Mouse (Mus musculus) heart, embryonic 12.5 days (tissue): ENCODE results near the gene Lrp8. TPM values are rescaled to one million over a fixed set of nuclear protein-coding genes. Genes with fewer than 3 reads are reported as not detected.

Source experiments
- ATAC-seq: fragments of 200-750 bp; cut with Nextera tagmentation; 2 replicates; pipeline ENCODE4 v1.8.0; 2017; ENCODE audit warnings: moderate TSS enrichment, moderate library complexity; ENCODE audit not compliant: insufficient number of reproducible peaks, low FRiP score
- H3K27ac ChIP-seq: fragments of 300-500 bp; sonication (generic); 2 replicates; pipeline ENCODE4 v1.5.1; 2016; ENCODE audit warnings: mild to moderate bottlenecking, moderate library complexity; ENCODE audit not compliant: poor library complexity, severe bottlenecking
- H3K27me3 ChIP-seq: fragments of 300-500 bp; sonication (generic); replicated peaks from 2 replicates; pipeline ENCODE4 v1.6.1; 2016; ENCODE audit warnings: mild to moderate bottlenecking, moderate library complexity
- H3K36me3 ChIP-seq: fragments of 300-500 bp; sonication (generic); 2 replicates; pipeline ENCODE4 v1.6.1; 2016; ENCODE audit warnings: mild to moderate bottlenecking, moderate library complexity
- H3K4me1 ChIP-seq: fragments of 300-500 bp; sonication (generic); replicated peaks from 2 replicates; pipeline ENCODE4 v1.6.1; 2016; ENCODE audit warnings: mild to moderate bottlenecking
- H3K4me2 ChIP-seq: fragments of 300-500 bp; sonication (generic); 2 replicates; pipeline ENCODE4 v1.6.1; 2016; ENCODE audit warnings: mild to moderate bottlenecking, moderate library complexity
- H3K4me3 ChIP-seq: fragments of 300-500 bp; sonication (generic); 2 replicates; pipeline ENCODE4 v1.5.1; 2016; ENCODE audit warnings: mild to moderate bottlenecking
- H3K9ac ChIP-seq: fragments of 300-500 bp; sonication (generic); 2 replicates; pipeline ENCODE4 v1.6.1; 2016; ENCODE audit warnings: mild to moderate bottlenecking, moderate library complexity
- H3K9me3 ChIP-seq: fragments of 300-500 bp; sonication (generic); replicated peaks from 2 replicates; pipeline ENCODE4 v1.6.1; 2016; ENCODE audit warnings: mild to moderate bottlenecking, moderate library complexity
- WGBS: fragments of 180-500 bp; shearing (Covaris S2); methylation state at CpG from one replicate; pipeline ENCODE4 v1.1.7; 2016; 5-methylcytosine and 5-hydroxymethylcytosine counted together
- polyA plus RNA-seq: library from polyadenylated mRNA; unstranded; fragments of >200 nt; fragmentation: Nextera tagmentation; extraction: Ambion mirVana; gene quantifications from 2 replicates; pipeline ENCODE4 v1.2.1, GENCODE M21; 2016

Lrp8 gene
- polyA plus RNA-seq, 1 experiment from 2014 or later = 1.9 TPM

DNA sequence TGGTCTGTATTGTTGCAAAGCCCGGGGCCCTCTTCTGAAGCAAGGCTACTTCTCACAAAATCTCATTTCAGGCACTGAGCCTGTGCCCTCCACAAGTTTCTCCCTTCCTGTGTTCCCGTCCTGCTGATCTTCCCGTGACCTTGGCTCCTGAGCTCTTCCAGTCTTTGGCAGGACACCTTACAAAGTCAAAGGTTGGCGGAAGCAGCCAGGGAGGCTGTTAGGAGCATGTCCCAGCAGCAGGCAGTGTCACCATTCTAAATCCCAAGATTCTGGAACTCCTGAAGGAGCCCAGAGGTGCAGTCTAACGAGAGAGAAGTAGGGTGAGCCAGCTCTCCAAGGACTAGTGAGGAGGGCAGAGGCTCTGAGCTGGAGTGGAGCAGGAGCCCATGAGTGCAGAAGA, 46.5 kb downstream of the Lrp8 start:
- H3K9ac ChIP-seq = 0 out of 2 replicates have a peak overlapping the region, but pooled peaks have one; percentile 28
- H3K4me1 ChIP-seq = peaks cover 10% of the 10 kb centered on the region; the same call in 1 of the 2 replicates
- peaks cover 61% of the 10 kb centered on the region for H3K27me3 ChIP-seq
- no peak overlapping the region for H3K4me3 ChIP-seq
- no peaks in the 10 kb centered on the region for H3K36me3 ChIP-seq
- H3K9me3 ChIP-seq = no peaks in the 10 kb centered on the region
- 68% methylated on average over 5 of the region's 5 CpGs for WGBS
- H3K4me2 ChIP-seq = no peak overlapping the region
- no peak for ATAC-seq
- H3K27ac ChIP-seq = no peak overlapping the region

DNA sequence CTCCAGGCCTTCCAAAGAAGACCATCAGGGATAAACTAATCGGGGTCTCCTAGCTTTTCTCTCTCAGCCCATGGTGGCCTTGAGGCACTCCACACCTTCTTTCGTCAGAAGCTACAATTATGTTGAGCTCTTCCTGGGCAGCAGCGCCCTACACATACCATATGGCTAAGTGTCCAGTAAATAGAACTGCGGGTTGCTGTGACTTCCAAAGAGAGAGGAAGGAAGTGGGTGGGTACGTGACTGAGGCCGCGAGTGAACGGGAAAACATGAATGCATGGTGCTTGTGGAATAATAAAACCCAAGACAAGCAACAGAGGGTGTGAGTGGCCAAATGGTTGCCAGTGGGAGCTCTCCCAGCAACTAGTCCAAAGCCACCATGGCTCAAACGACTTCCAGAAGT, 47.6 kb downstream of the Lrp8 start:
- no peak for ATAC-seq
- Histone ChIP-seq H3K4me2 (no peak overlapping the region), H3K27ac (no peak overlapping the region), H3K27me3 (peaks cover 61% of the 10 kb centered on the region), H3K9ac (no peak overlapping the region), H3K4me3 (no peak overlapping the region), H3K36me3 (no peaks in the 10 kb centered on the region), H3K9me3 (no peaks in the 10 kb centered on the region), H3K4me1 (peaks cover 10% of the 10 kb centered on the region; the same call in 1 of the 2 replicates)
- 61% methylated on average over 9 of the region's 9 CpGs for WGBS

DNA sequence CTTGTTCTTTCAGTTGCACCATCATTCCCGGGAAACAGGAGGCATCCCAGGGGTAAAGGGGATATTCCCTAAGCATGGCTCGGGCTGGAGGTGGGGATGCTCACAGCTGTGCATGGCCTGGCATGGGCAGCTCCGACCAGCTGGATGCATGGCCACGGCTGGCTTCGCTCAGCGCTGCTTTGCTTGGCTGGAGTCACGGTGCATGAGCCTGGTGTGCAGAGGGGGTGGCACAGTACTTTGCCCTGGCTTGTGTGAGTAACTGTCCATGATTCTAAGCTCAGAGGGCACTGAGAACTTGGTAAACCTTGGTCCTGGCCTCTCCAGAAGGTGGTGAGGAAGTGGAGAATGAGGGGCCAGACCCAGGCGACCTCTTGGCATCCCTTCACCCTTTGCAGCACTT, 48.0 kb downstream of the Lrp8 start:
- H3K4me1 ChIP-seq = peaks cover 10% of the 10 kb centered on the region; the same call in 1 of the 2 replicates
- H3K27ac ChIP-seq = no peak overlapping the region
- no peak overlapping the region for H3K9ac ChIP-seq
- 81% methylated on average over 8 of the region's 8 CpGs for WGBS
- no peaks in the 10 kb centered on the region for H3K36me3 ChIP-seq
- ATAC-seq = no peak
- H3K4me2 ChIP-seq = no peak overlapping the region
- H3K9me3 ChIP-seq = no peaks in the 10 kb centered on the region
- H3K27me3 ChIP-seq = peaks cover 62% of the 10 kb centered on the region
- no peak overlapping the region for H3K4me3 ChIP-seq

DNA sequence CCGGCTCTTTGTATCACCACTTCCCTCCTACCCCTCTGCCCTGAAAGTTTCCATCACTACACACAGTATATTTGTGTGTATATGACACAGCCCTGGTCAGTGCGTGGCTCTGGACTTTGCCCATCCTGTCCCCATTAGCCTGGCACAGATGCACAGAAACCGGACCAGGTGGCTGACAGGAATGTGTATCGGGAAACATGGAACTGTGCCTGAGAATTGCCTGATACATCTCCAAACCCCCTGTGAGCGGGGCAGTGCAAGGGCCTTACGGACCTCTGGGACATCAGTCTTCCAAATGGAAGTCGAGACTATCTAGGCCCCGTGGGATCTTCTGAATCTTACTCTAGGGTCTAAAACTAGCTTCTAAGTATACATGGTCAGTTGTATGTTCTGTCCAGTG, 51.3 kb downstream of the Lrp8 start:
- H3K9ac ChIP-seq = no peak overlapping the region
- no peak overlapping the region for H3K4me2 ChIP-seq
- H3K27ac ChIP-seq = no peak overlapping the region
- H3K4me1 ChIP-seq = no peaks in the 10 kb centered on the region
- H3K27me3 ChIP-seq = peaks cover 32% of the 10 kb centered on the region
- no peaks in the 10 kb centered on the region for H3K9me3 ChIP-seq
- 92% methylated on average over 8 of the region's 8 CpGs for WGBS
- H3K4me3 ChIP-seq = no peak overlapping the region
- H3K36me3 ChIP-seq = no peaks in the 10 kb centered on the region
- no peak for ATAC-seq

DNA sequence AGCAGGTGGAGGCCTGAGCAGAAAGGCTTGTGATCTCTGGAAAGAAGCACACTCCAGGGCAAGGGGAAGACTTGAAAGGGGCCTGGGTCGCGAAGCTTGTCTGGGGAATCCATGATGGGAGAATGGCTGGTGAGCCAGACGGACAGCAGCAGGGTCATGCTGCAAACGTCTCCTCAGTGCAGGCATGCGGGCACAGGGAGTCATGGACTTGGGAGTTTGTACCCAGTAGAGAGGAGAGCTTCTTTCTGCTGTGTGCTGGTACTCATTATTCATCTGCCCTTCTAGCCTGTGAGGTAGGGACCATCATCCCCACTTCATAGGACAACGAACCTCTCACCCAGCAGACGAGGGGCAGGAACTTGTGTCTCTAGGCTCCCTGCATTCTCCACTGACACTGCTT, 51.8 kb downstream of the Lrp8 start:
- Histone ChIP-seq H3K36me3 (no peaks in the 10 kb centered on the region), H3K27me3 (peaks cover 27% of the 10 kb centered on the region), H3K4me2 (no peak overlapping the region), H3K9ac (no peak overlapping the region), H3K4me3 (no peak overlapping the region), H3K4me1 (no peaks in the 10 kb centered on the region), H3K9me3 (no peaks in the 10 kb centered on the region), H3K27ac (no peak overlapping the region)
- ATAC-seq = no peak
- WGBS = 75% methylated on average over 7 of the region's 7 CpGs

DNA sequence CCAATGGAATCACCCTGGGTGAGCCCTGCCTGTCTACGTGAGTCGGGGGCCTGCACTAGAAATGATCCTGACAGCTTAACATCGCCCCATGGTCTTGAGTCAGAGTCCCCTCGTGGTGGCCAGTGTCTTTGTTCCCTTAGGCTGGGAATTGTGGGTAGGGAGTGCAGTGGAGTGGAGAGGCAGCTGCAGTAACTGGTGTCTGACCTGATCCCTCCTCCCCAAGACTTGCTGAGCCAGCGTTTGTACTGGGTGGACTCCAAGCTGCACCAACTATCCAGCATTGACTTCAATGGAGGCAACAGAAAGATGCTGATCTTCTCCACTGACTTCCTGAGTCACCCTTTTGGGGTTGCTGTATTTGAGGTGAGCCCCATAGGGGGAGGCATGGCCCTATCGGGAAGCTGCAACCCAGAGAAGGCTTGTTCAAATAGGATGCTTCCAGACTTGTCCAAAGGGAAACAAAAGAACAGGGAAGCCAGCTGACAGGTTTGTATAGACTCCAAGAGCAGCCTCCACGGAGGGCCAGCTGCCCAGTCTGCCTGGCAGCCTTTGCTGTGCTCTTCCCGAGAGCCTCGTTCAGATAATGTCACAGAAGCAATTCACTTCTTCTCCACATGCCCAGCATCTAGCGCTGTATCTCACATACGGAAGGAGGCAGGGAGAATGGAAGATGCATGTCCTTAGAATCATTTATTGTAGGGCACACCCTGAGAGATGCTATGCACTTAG, 55.1 kb downstream of the Lrp8 start:
- no peak overlapping the region for H3K27ac ChIP-seq
- no peak for ATAC-seq
- 0 out of 2 replicates have a peak, but pooled peaks cover 8% of the 10 kb centered on the region for H3K27me3 ChIP-seq
- H3K4me2 ChIP-seq = no peak overlapping the region
- no peaks in the 10 kb centered on the region for H3K9me3 ChIP-seq
- H3K4me3 ChIP-seq = no peak overlapping the region
- no peak overlapping the region for H3K9ac ChIP-seq
- 77% methylated on average over 11 of the region's 11 CpGs for WGBS
- no peaks in the 10 kb centered on the region for H3K36me3 ChIP-seq
- no peaks in the 10 kb centered on the region for H3K4me1 ChIP-seq

DNA sequence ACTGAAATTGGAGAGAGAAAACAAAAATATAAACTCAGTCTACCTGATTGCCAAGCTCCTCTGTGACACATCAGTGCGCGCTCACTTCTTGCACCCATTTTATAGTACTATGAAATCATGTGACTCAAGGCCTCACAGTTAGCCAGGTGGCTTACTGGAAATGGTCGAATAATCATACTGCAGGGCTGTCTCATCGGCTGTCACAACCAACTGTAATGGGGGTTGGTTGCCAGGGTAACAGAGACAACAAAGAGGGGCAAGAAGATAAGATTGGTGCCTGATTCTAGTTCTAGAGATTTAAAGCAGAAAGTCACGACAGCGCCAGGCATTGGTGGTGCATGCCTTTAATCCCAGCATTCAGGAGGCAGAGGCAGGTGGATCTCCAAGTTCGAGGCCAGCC, 56.9 kb downstream of the Lrp8 start:
- Histone ChIP-seq H3K9ac (no peak overlapping the region), H3K36me3 (no peaks in the 10 kb centered on the region), H3K4me1 (no peaks in the 10 kb centered on the region), H3K27ac (no peak overlapping the region), H3K4me2 (no peak overlapping the region), H3K27me3 (0 out of 2 replicates have a peak, but pooled peaks cover 3% of the 10 kb centered on the region), H3K4me3 (no peak overlapping the region), H3K9me3 (no peaks in the 10 kb centered on the region)
- WGBS = 79% methylated on average over 7 of the region's 7 CpGs
- ATAC-seq = no peak

DNA sequence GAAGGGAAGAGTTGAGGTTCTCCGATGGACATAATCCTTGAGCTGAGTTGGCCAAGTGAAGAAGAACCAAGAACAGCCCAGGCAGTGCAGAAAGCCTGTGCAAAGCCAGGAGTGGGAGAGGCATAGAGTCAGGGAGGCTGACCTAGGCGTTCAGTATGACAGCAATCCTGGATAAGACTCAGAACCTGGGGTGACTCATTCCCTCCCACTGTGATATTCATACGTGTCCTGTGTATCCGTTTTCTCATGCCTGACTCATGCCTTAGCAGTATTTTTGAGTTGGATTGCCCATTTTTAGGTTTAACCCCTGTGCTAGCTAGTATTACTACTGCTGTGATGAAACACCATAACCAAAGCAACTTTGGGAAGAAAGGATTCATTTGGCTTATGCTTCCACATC, 62.8 kb downstream of the Lrp8 start:
- Histone ChIP-seq H3K27me3 (no peaks in the 10 kb centered on the region), H3K4me2 (no peak overlapping the region), H3K9me3 (no peaks in the 10 kb centered on the region), H3K4me3 (no peak overlapping the region), H3K9ac (no peak overlapping the region), H3K36me3 (no peaks in the 10 kb centered on the region), H3K4me1 (no peaks in the 10 kb centered on the region), H3K27ac (no peak overlapping the region)
- no peak for ATAC-seq
- WGBS = 82% methylated on average over 4 of the region's 4 CpGs

DNA sequence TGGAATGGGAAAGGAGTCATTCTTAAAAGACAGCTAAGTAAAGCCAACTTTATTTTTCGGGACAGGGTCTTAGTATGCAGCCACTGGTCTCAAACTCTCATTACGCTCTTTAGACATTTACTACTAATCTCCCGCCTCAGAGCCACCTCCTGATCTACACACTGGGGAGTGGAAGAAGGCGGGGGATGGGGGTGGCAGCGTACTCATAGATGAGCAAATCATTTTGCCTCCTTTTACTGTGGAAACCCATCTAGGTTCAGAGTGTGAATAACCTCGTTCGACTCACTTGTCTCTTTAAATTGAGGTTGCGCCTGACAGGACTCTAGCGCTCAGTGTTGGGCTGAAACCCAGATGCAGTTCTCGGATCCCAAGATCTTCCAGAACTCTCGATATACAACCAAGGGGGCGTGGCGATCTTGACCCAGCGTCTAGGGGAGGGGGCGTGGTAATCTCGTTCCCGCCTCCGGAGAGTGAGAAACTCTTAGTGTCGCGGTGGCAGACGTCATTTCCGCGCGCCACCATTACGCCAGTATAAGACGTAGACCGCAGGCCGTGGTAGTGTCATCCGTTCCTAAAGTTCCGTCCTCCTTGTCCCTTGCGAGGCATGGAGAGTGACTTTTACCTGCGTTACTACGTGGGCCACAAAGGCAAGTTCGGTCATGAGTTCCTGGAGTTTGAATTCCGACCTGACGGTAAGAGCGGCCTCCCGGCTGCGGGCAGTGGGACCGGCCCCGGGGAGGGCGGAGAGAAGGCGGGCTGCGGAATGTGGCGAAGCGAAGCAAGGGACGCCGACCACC, 77.4 kb downstream of the Lrp8 start, which contains the start of gene Magoh:
Gene Magoh, plus strand, starts transcription at position 502 of the 797 bp plus-strand sequence.
- Histone ChIP-seq H3K9ac (peak within 1 kb of the TSS; percentile 80), H3K27ac (peak within 1 kb of the TSS; percentile 31; the same call in 1 of the 2 replicates), H3K36me3 (peaks cover 24% of the 10 kb centered on the region), H3K4me2 (peak within 1 kb of the TSS; percentile 90), H3K4me1 (peaks cover 12% of the 10 kb centered on the region), H3K4me3 (peak within 1 kb of the TSS; percentile 82), H3K27me3 (no peaks in the 10 kb centered on the region), H3K9me3 (no peaks in the 10 kb centered on the region)
- peak; percentile 96 for ATAC-seq
- 3% methylated on average over 48 of the region's 48 CpGs for WGBS

DNA sequence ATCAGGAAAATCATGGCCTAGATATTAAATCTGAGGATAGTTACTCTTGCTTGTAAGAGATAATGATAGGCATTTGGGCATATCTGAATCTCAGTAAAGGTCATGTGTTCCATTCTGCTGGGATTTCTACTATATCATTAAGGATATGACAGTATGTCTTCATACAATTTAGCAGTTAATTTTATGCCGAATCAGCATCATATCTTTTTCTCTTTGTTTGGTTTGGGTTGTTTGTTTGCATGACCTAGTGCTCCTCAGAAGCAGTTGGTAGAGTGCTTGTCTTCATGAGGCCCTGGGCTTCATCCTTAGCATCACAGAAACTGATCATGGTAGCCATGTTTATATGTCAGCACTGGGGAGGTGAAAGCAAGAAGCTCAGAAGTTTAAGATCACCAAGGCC, 79.6 kb downstream of the Lrp8 start:
- Histone ChIP-seq H3K36me3 (peaks cover 45% of the 10 kb centered on the region), H3K4me1 (peaks cover 12% of the 10 kb centered on the region), H3K4me3 (no peak overlapping the region), H3K9ac (no peak overlapping the region), H3K4me2 (no peak overlapping the region), H3K27me3 (no peaks in the 10 kb centered on the region), H3K27ac (no peak overlapping the region), H3K9me3 (no peaks in the 10 kb centered on the region)
- 94% methylated on average over 1 of the region's 1 CpGs for WGBS
- ATAC-seq = no peak

DNA sequence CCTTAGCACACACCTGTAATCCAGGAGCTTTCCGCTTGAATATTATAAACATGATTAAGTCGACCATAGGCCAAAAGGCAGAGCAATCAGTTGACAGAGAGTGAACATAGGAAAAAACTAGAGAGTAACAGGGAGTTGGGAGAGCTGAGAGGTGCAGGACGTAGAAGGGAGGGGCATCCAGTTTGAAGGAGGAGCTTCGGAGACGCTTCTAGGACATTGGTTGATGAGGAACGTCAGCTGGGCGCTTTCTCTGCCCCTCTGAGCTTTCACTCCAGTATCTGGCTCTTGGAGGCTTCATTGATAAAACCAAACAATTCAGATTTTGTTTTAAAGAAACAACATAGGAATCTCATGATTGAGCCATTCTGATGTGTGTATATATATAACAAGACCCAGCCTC, 84.3 kb downstream of the Lrp8 start:
- Histone ChIP-seq H3K4me2 (no peak overlapping the region), H3K27me3 (no peaks in the 10 kb centered on the region), H3K36me3 (peaks cover 50% of the 10 kb centered on the region), H3K27ac (no peak overlapping the region), H3K9ac (no peak overlapping the region), H3K9me3 (no peaks in the 10 kb centered on the region), H3K4me3 (no peak overlapping the region), H3K4me1 (peaks cover 14% of the 10 kb centered on the region; the same call in 1 of the 2 replicates)
- 79% methylated on average over 7 of the region's 7 CpGs for WGBS
- no peak for ATAC-seq
